21 mouse cellular contexts compared by ENCODE assay signal in genomic region chr1:93326446-93326845, GRCm38 (mm10). TPM values are rescaled to one million over a fixed set of nuclear protein-coding genes. Genes with fewer than 3 reads are reported as not detected.
DNase-seq lines count a peak whose midpoint lies in the region; ATAC-seq and TF ChIP-seq lines count a peak whose summit lies in the region.
"Had no signal": no experiment of that assay in that cellular context is flagged by ENCODE, and none has a peak within 500 bp of the region (broad histone marks: within the 10 kb centered on the region; RNA-seq: fewer than 3 reads in every experiment).

No protein-coding gene starts in this region.

- no peak overlapping the region for H3K9ac ChIP-seq in forebrain, embryonic 13.5 days
- H3K9ac ChIP-seq: forebrain, embryonic 15.5 days; hindbrain, embryonic 13.5 days had no signal

- intact Hi-C loops in heart, postnatal 10 days (cut with DNase I): no loop called here

- H3K27ac ChIP-seq in forebrain, embryonic 13.5 days: no peak overlapping the region
- H3K27ac ChIP-seq: forebrain, embryonic 15.5 days; heart, embryonic 10.5 days; hindbrain, embryonic 13.5 days; hindbrain, postnatal 0 days had no signal

- WGBS in forebrain, embryonic 13.5 days: 91% methylated on average over 3 of the region's 3 CpGs

- H3K27me3 ChIP-seq in Patski: no peaks in the 10 kb centered on the region
- H3K27me3 ChIP-seq in forebrain, embryonic 13.5 days: no peaks in the 10 kb centered on the region
- H3K27me3 ChIP-seq: CH12.LX; forebrain, embryonic 15.5 days; hindbrain, embryonic 13.5 days had no signal

- H3K4me2 ChIP-seq in forebrain, embryonic 13.5 days: no peak overlapping the region
- H3K4me2 ChIP-seq: forebrain, embryonic 15.5 days; hindbrain, embryonic 13.5 days had no signal

- DNase-seq in adrenal gland, adult (ENCODE audit: inconsistent age in 2 of 2, low spot score in 1 of 2): peak; percentile 42 to 73
- DNase-seq in adrenal gland, postnatal 4 days (ENCODE audit: low spot score in 2 of 2): no peak
- DNase-seq in 3134 (ENCODE audit: extremely low read depth, insufficient read length, low spot score): peak; percentile 38
- peak; percentile 46 for DNase-seq in Patski (ENCODE audit: low read depth, low spot score)
- peak; percentile 23 for DNase-seq in adrenal gland, postnatal 25 days
- DNase-seq in heart, postnatal 10 days: no peak
- DNase-seq: cerebellum, adult 11-12 months; cerebellum, adult 9-11 months; cerebellum, postnatal 36 days; gastrocnemius, postnatal 10 days; heart, adult 18-20 months; heart, postnatal 14 days; kidney, adult 11 months had no signal

- peaks cover 89% of the 10 kb centered on the region for H3K36me3 ChIP-seq in forebrain, embryonic 13.5 days (ENCODE audit: poor library complexity, severe bottlenecking)

- H3K4me3 ChIP-seq in forebrain, embryonic 13.5 days: no peak overlapping the region
- H3K4me3 ChIP-seq: forebrain, embryonic 15.5 days; heart, embryonic 10.5 days; hindbrain, embryonic 13.5 days had no signal

- peak; percentile 47 for TF ChIP-seq CTCF in Patski (IDR thresholded peaks at IDR 0.05)

- no peaks in the 10 kb centered on the region for H3K9me3 ChIP-seq in forebrain, embryonic 13.5 days (replicated peaks)
- H3K9me3 ChIP-seq: forebrain, embryonic 15.5 days; heart, embryonic 10.5 days; hindbrain, embryonic 13.5 days had no signal

- in situ Hi-C loops in Patski (cut with MboI; ENCODE audit: low pct_unique_long_range_greater_than_20kb): no loop called here

- CTCF ChIA-PET in Patski (lab: Charles Lee): interaction anchor here (0.9 to 1.8 kb wide), 6 partner anchors 9 to 153 kb away, joined by 3 to 6 read pairs (median 4); partner anchors contain the start of gene Pask

- POLR2A ChIA-PET in Patski (lab: Charles Lee): interaction anchor here (0.6 kb wide), 1 partner anchor 111 kb away, joined by 3 read pairs; no protein-coding TSS in a partner anchor

- peak; percentile 92 for ATAC-seq in Patski
- ATAC-seq in forebrain, embryonic 13.5 days: no peak
- ATAC-seq: forebrain, embryonic 15.5 days; hindbrain, postnatal 0 days had no signal

- no peaks in the 10 kb centered on the region for H3K4me1 ChIP-seq in forebrain, embryonic 13.5 days
- H3K4me1 ChIP-seq: forebrain, embryonic 15.5 days; heart, embryonic 10.5 days; hindbrain, embryonic 13.5 days had no signal

RNA-seq across cellular contexts. Expression of gene Ppp1r7, which starts 16.2 kb away (rescaled TPM):
- total RNA-seq in adrenal gland, postnatal 4 days (2021): 10 to 100 TPM; 30.6 to 35.3 TPM
- 50.0 TPM for polyA plus RNA-seq in Patski (2021)
- total RNA-seq in adrenal gland, postnatal 25 days (2021): 14.9 and 31.2 TPM in 2 replicates
- 10 to 100 TPM; 29.9 to 35.2 TPM for total RNA-seq in heart, postnatal 10 days (2021)
- polyA plus RNA-seq in forebrain, embryonic 13.5 days (2015; fragmentation: Nextera tagmentation; extraction: Ambion mirVana): 71.1 and 76.5 TPM in 2 replicates

RNA-seq across cellular contexts. Expression of gene Pask, which starts 16.8 kb away (rescaled TPM):
- total RNA-seq in adrenal gland, postnatal 4 days (2021): 10 to 100 TPM; 11.4 to 15.9 TPM
- polyA plus RNA-seq in Patski (2021): 12.0 TPM
- total RNA-seq in adrenal gland, postnatal 25 days (2021): 4.1 and 6.3 TPM in 2 replicates
- 1 to 10 TPM; 2.7 to 4.2 TPM for total RNA-seq in heart, postnatal 10 days (2021)
- polyA plus RNA-seq in forebrain, embryonic 13.5 days (2015; fragmentation: Nextera tagmentation; extraction: Ambion mirVana): 14.6 and 17.7 TPM in 2 replicates

RNA-seq across cellular contexts. Expression of gene Mterf4, which starts 20.7 kb away (rescaled TPM):
- total RNA-seq in adrenal gland, postnatal 4 days (2021): 10 to 100 TPM; 30.1 to 30.3 TPM
- polyA plus RNA-seq in Patski (2021): 34.8 TPM
- 28.1 and 29.6 TPM in 2 replicates for total RNA-seq in adrenal gland, postnatal 25 days (2021)
- 10 to 100 TPM; 14.1 to 14.9 TPM for total RNA-seq in heart, postnatal 10 days (2021)
- polyA plus RNA-seq in forebrain, embryonic 13.5 days (2015; fragmentation: Nextera tagmentation; extraction: Ambion mirVana): 34.3 and 34.5 TPM in 2 replicates

RNA-seq across cellular contexts. Expression of gene Ano7, which starts 47.3 kb away (rescaled TPM):
- not detected for total RNA-seq in adrenal gland, postnatal 4 days (2021)
- not detected for polyA plus RNA-seq in Patski (2021)
- not detected in 2 replicates for total RNA-seq in adrenal gland, postnatal 25 days (2021)
- total RNA-seq in heart, postnatal 10 days (2021): not detected
- 0.16 TPM in 1 of 2 replicates, not detected in the other for polyA plus RNA-seq in forebrain, embryonic 13.5 days (2015; fragmentation: Nextera tagmentation; extraction: Ambion mirVana)
- total RNA-seq: gastrocnemius, postnatal 10 days; gastrocnemius, postnatal 4 days; heart, adult 18-20 months; heart, postnatal 14 days; hematopoietic stem cell, adult 5-6 weeks had no signal

Comparison
In these comparisons a context has a peak if more than half of its experiments do, and no peak if none do; other contexts are left out.
1. DNase-seq: peak in adrenal gland, adult (2 of 2), 3134 (single experiment), Patski (single experiment) and adrenal gland, postnatal 25 days (single experiment); none in adrenal gland, postnatal 4 days (0 of 2) and heart, postnatal 10 days (0 of 2).